Mouse (Mus musculus) ES-Bruce4 (cell line): ENCODE results near the gene 4930432K21Rik. TPM values are rescaled to one million over a fixed set of nuclear protein-coding genes. Genes with fewer than 3 reads are reported as not detected.

Experiments
- H3K27ac ChIP-seq: 2 replicates; pipeline ENCODE4 v1.5.1; 2012; ENCODE audit warnings: low read length, inconsistent platforms; ENCODE audit not compliant: insufficient read depth
- H3K27me3 ChIP-seq: 2 replicates; pipeline ENCODE4 v1.6.1; 2012; ENCODE audit warnings: mild to moderate bottlenecking, low read length, inconsistent platforms; ENCODE audit not compliant: control insufficient read depth, poor library complexity, insufficient read depth, severe bottlenecking
- H3K36me3 ChIP-seq: 2 replicates; pipeline ENCODE4 v1.6.1; 2012; ENCODE audit warnings: inconsistent platforms, mild to moderate bottlenecking, low read length, moderate library complexity; ENCODE audit not compliant: control insufficient read depth, poor library complexity, insufficient read depth, severe bottlenecking
- H3K4me1 ChIP-seq: one replicate; pipeline ENCODE4 v1.8.1; 2011; ENCODE audit warnings: low read length; ENCODE audit not compliant: control insufficient read depth, insufficient read depth
- H3K4me3 ChIP-seq: 2 replicates; pipeline ENCODE4 v1.5.1; 2011; ENCODE audit warnings: low read depth, mild to moderate bottlenecking, low read length
- H3K9ac ChIP-seq: 2 replicates; pipeline ENCODE4 v1.6.1; 2012; ENCODE audit warnings: low read depth, mild to moderate bottlenecking, inconsistent platforms; ENCODE audit not compliant: poor library complexity, severe bottlenecking
- H3K9me3 ChIP-seq: replicated peaks from 2 replicates; pipeline ENCODE4 v1.6.1; 2012; ENCODE audit warnings: mild to moderate bottlenecking, low read length, inconsistent platforms; ENCODE audit not compliant: control insufficient read depth, poor library complexity, insufficient read depth, severe bottlenecking
- CTCF ChIP-seq: IDR thresholded peaks from one replicate; pipeline ENCODE4 v1.8.1; 2011; ENCODE audit warnings: low read depth, low read length
- EP300 ChIP-seq: IDR thresholded peaks from 2 replicates; pipeline ENCODE4 v1.6.1; 2011; ENCODE audit warnings: low read depth, low read length; ENCODE audit not compliant: insufficient read depth
- POLR2A ChIP-seq: IDR thresholded peaks from one replicate; pipeline ENCODE4 v1.8.1; 2011; ENCODE audit warnings: low read length; ENCODE audit not compliant: insufficient read depth
- polyA plus RNA-seq: library from polyadenylated mRNA; stranded (reverse); fragments of >200 nt; gene quantifications from 2 replicates; pipeline ENCODE4 v1.2.4, GENCODE M21; 2011; ENCODE audit warnings: low read depth; ENCODE audit not compliant: missing spikeins, insufficient read depth, insufficient read length

The 4930432K21Rik gene
- polyA plus RNA-seq, 1 experiment: 4.7 TPM

DNA sequence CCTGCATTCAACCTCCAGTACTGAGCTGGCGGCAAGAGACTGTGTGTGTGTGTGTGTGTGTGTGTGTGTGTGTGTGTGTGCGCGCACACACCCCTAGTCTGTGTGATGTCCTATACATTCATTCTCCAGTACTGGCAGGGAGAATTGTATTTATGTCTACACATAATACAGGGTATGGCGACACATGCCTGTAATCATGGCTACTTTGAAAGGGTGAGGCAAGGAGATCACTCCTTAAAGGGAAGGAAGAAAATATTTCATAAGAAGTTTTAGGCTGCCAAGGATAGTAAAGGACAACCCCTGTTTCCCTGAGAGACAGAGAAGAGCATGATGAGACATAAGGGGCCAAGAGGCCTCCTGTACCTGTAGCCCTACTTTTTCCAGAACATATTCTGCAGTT lies 9.8 kb downstream of the 4930432K21Rik start:
- no peaks in the 10 kb centered on the region for H3K36me3 ChIP-seq
- H3K9ac ChIP-seq: no peak overlapping the region
- H3K9me3 ChIP-seq: no peaks in the 10 kb centered on the region
- H3K27ac ChIP-seq: no peak overlapping the region
- TF ChIP-seq CTCF: no peak
- no peak for TF ChIP-seq POLR2A
- TF ChIP-seq EP300: no peak
- H3K4me3 ChIP-seq: no peak overlapping the region
- no peaks in the 10 kb centered on the region for H3K27me3 ChIP-seq
- no peaks in the 10 kb centered on the region for H3K4me1 ChIP-seq

- no peaks in the 10 kb centered on the region for H3K27me3 ChIP-seq
- TF ChIP-seq POLR2A: no peak
- H3K4me3 ChIP-seq: no peak overlapping the region
- peaks cover 9% of the 10 kb centered on the region for H3K36me3 ChIP-seq
- no peak overlapping the region for H3K9ac ChIP-seq
- no peaks in the 10 kb centered on the region for H3K9me3 ChIP-seq
- no peaks in the 10 kb centered on the region for H3K4me1 ChIP-seq
- no peak overlapping the region for H3K27ac ChIP-seq
Measured at GRCm38 (mm10) chr8:84167696-84168095, 19.9 kb downstream of the 4930432K21Rik start.

DNA sequence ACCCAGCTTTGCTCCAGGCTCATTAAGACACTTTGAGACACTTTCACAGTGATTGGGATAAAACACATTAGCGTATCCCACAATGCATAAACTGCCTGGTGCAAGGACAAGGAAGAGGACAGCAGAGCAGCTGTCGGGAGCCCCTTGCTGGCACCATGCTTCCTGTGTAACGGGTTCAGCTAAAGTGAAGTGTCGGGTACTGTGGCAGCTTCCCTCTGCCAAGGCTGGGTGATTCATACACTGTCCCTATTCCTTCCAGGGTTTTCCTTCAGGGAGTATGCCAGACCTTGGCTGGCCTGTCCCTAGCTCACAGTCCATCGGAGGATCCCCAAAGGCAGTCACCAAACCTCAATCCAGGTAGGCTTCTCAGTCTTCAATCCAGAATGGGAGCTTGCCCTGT lies 22.3 kb downstream of the 4930432K21Rik start:
- H3K4me3 ChIP-seq: no peak overlapping the region
- TF ChIP-seq EP300 (no peak), POLR2A (no peak), CTCF (no peak)
- H3K27ac ChIP-seq: no peak overlapping the region
- H3K36me3 ChIP-seq: peaks cover 13% of the 10 kb centered on the region
- H3K4me1 ChIP-seq: no peaks in the 10 kb centered on the region
- H3K9ac ChIP-seq: no peak overlapping the region
- H3K27me3 ChIP-seq: no peaks in the 10 kb centered on the region
- no peaks in the 10 kb centered on the region for H3K9me3 ChIP-seq

DNA sequence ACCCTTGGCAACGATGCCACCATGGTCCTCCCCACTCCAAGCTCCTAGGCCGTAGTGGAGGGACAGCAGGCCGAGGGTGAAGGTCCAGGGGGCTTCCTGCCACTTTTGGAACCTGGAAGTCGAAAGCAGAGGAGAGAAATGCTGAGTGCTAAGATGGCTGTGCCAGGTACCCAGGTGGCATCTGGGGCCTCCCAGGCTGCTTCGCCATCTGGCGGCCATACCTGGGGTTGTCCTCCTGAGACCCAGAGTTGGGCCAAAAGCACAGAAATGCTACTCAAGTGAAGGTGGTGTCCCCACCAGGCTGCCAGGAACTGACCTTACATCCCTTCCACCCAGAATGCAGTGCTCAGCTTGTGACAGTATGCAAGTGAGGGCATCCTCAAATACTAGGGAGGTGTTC lies 26.0 kb downstream of the 4930432K21Rik start:
- Histone ChIP-seq H3K27me3 (no peaks in the 10 kb centered on the region), H3K9me3 (no peaks in the 10 kb centered on the region), H3K9ac (no peak overlapping the region), H3K27ac (no peak overlapping the region), H3K36me3 (peaks cover 13% of the 10 kb centered on the region), H3K4me3 (no peak overlapping the region), H3K4me1 (peaks cover 7% of the 10 kb centered on the region)
- TF ChIP-seq CTCF (peak; percentile 50), EP300 (no peak)

- peaks cover 9% of the 10 kb centered on the region for H3K4me1 ChIP-seq
- no peak for TF ChIP-seq POLR2A
- TF ChIP-seq CTCF: no peak
- TF ChIP-seq EP300: peak; percentile 82
- no peaks in the 10 kb centered on the region for H3K9me3 ChIP-seq
- H3K27me3 ChIP-seq: no peaks in the 10 kb centered on the region
- H3K36me3 ChIP-seq: peaks cover 13% of the 10 kb centered on the region
- H3K4me3 ChIP-seq: no peak overlapping the region
- peak overlapping the region; percentile 9; the same call in 1 of the 2 replicates for H3K27ac ChIP-seq
- H3K9ac ChIP-seq: peak overlapping the region; percentile 4
Measured at GRCm38 (mm10) chr8:84176560-84176959, 28.7 kb downstream of the 4930432K21Rik start.

GRCm38 (mm10) chr8:84177405-84177804 lies 29.6 kb downstream of the 4930432K21Rik start:
- no peaks in the 10 kb centered on the region for H3K9me3 ChIP-seq
- TF ChIP-seq CTCF: no peak
- TF ChIP-seq EP300: peak; percentile 91
- peaks cover 9% of the 10 kb centered on the region for H3K4me1 ChIP-seq
- H3K9ac ChIP-seq: no peak overlapping the region
- H3K36me3 ChIP-seq: peaks cover 6% of the 10 kb centered on the region; the same call in 1 of the 2 replicates
- no peak overlapping the region for H3K4me3 ChIP-seq
- H3K27ac ChIP-seq: peak overlapping the region; percentile 66
- no peaks in the 10 kb centered on the region for H3K27me3 ChIP-seq
